Mouse (Mus musculus) neural tube, embryonic 11.5 days (tissue): ENCODE measurements around the gene Ccdc8. TPM values are rescaled to one million over a fixed set of nuclear protein-coding genes. Genes with fewer than 3 reads are reported as not detected.
A peak's percentile ranks its signal among the peaks of the same experiment; 100 is the strongest.

Source experiments
- ATAC-seq: fragments of 200-750 bp; cut with Nextera tagmentation; 2 replicates; pipeline ENCODE4 v1.8.0; 2017; ENCODE audit warnings: moderate number of reproducible peaks, mild to moderate bottlenecking, moderate TSS enrichment, moderate library complexity; ENCODE audit not compliant: insufficient read depth, low FRiP score, low TSS enrichment
- DNase-seq: peaks from one replicate; pipeline ENCODE4 v3.0.0-alpha.2; 2015; ENCODE audit warnings: low spot score
- H3K27ac ChIP-seq: fragments of 300-500 bp; sonication (generic); 2 replicates; pipeline ENCODE4 v1.5.1; 2014; ENCODE audit warnings: low read depth, mild to moderate bottlenecking, low read length
- H3K27me3 ChIP-seq: fragments of 300-500 bp; sonication (generic); 2 replicates; pipeline ENCODE4 v1.6.1; 2014; ENCODE audit warnings: mild to moderate bottlenecking, low read length, mixed read lengths; ENCODE audit not compliant: control insufficient read depth, insufficient read depth
- H3K36me3 ChIP-seq: fragments of 300-500 bp; sonication (generic); 2 replicates; pipeline ENCODE4 v1.6.1; 2014; ENCODE audit warnings: mild to moderate bottlenecking, low read length, moderate library complexity, mixed read lengths; ENCODE audit not compliant: control insufficient read depth, insufficient read depth
- H3K4me1 ChIP-seq: fragments of 300-500 bp; sonication (generic); 2 replicates; pipeline ENCODE4 v1.6.1; 2014; ENCODE audit warnings: low read length, mixed read lengths; ENCODE audit not compliant: control insufficient read depth, insufficient read depth
- H3K4me2 ChIP-seq: fragments of 300-500 bp; sonication (generic); 2 replicates; pipeline ENCODE4 v1.6.1; 2014; ENCODE audit warnings: low read depth, mild to moderate bottlenecking, moderate library complexity
- H3K4me3 ChIP-seq: fragments of 300-500 bp; sonication (generic); 2 replicates; pipeline ENCODE4 v1.5.1; 2014; ENCODE audit warnings: low read depth, low read length
- H3K9ac ChIP-seq: fragments of 300-500 bp; sonication (generic); 2 replicates; pipeline ENCODE4 v1.6.1; 2014; ENCODE audit warnings: mild to moderate bottlenecking, low read length
- H3K9me3 ChIP-seq: fragments of 300-500 bp; sonication (generic); 2 replicates; pipeline ENCODE4 v1.6.1; 2016; ENCODE audit warnings: low read length; ENCODE audit not compliant: control insufficient read depth
- WGBS: fragments of 180-500 bp; shearing (Covaris S2); extraction: QIAGEN DNeasy Blood & Tissue Kit; methylation state at CpG from one replicate; pipeline ENCODE4 v1.1.7; 2014; 5-methylcytosine and 5-hydroxymethylcytosine counted together
- polyA plus RNA-seq: library from polyadenylated mRNA; unstranded; fragments of >200 nt; fragmentation: Nextera tagmentation; extraction: Ambion mirVana; gene quantifications from 2 replicates; pipeline ENCODE4 v1.2.1, GENCODE M21; 2014

Ccdc8 gene
- 16.9 and 17.7 TPM in 2 replicates for polyA plus RNA-seq

DNA sequence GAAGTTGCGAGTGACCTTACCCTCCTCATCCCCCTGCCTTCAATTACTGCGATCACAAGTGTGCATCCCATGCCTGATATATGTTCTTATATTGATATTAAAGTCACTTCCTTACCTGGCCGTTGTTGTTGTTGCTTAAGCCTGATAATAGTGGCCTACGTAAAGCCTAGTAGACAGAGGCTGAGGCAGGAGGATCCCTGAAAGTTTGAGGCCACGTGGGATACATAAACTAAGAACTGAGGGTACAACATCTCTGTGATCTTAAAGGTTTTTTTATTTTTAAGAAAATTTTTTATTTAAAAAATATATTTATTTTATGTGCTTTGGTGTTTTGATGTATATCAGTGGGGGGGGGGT, at the start of gene Ccdc8:
TSS of gene Ccdc8 (plus strand) at position 258 of the 357 bp plus-strand sequence.
- peaks cover 23% of the 10 kb centered on the region for H3K4me1 ChIP-seq
- H3K9me3 ChIP-seq, result no peaks in the 10 kb centered on the region
- H3K4me2 ChIP-seq, result peak within 1 kb of the TSS; percentile 47
- WGBS, result 93% methylated on average over 5 of the region's 5 CpGs
- peak within 1 kb of the TSS; percentile 45 for H3K4me3 ChIP-seq
- H3K9ac ChIP-seq, result peak within 1 kb of the TSS; percentile 29
- no peaks in the 10 kb centered on the region for H3K27me3 ChIP-seq
- ATAC-seq, result no peak
- 0 out of 2 replicates have a peak within 1 kb of the TSS, but pooled peaks have one; percentile 39 for H3K27ac ChIP-seq
- no peaks in the 10 kb centered on the region for H3K36me3 ChIP-seq
- DNase-seq, result no peak

- 66% methylated on average over 4 of the region's 4 CpGs for WGBS
- no peaks in the 10 kb centered on the region for H3K36me3 ChIP-seq
- ATAC-seq (no peak), DNase-seq (no peak)
- peaks cover 31% of the 10 kb centered on the region for H3K27me3 ChIP-seq
- H3K27ac ChIP-seq, result no peak overlapping the region
- no peak overlapping the region for H3K4me3 ChIP-seq
- no peaks in the 10 kb centered on the region for H3K9me3 ChIP-seq
- no peak overlapping the region for H3K4me2 ChIP-seq
- peaks cover 24% of the 10 kb centered on the region for H3K4me1 ChIP-seq
- H3K9ac ChIP-seq, result no peak overlapping the region
These were observed 49.6 kb upstream of the Ccdc8 start for GRCm38 (mm10) chr7:16942861-16943260.

- Histone ChIP-seq H3K4me2 (peak within 1 kb of the TSS; percentile 90), H3K4me1 (peaks cover 28% of the 10 kb centered on the region), H3K9me3 (no peaks in the 10 kb centered on the region), H3K27me3 (peaks cover 44% of the 10 kb centered on the region), H3K9ac (peak within 1 kb of the TSS; percentile 73), H3K4me3 (peak within 1 kb of the TSS; percentile 57), H3K27ac (peak within 1 kb of the TSS; percentile 44; the same call in 1 of the 2 replicates), H3K36me3 (no peaks in the 10 kb centered on the region)
- DNase-seq (peak; percentile 93), ATAC-seq (peak; percentile 91)
- 12% methylated on average over 36 of the region's 36 CpGs for WGBS
These were observed 48.3 kb upstream of the Ccdc8 start, which contains the start of gene Pnmal2 for GRCm38 (mm10) chr7:16944061-16944807. Gene Pnmal2 (plus strand): TSS chr7:16944682.

DNA sequence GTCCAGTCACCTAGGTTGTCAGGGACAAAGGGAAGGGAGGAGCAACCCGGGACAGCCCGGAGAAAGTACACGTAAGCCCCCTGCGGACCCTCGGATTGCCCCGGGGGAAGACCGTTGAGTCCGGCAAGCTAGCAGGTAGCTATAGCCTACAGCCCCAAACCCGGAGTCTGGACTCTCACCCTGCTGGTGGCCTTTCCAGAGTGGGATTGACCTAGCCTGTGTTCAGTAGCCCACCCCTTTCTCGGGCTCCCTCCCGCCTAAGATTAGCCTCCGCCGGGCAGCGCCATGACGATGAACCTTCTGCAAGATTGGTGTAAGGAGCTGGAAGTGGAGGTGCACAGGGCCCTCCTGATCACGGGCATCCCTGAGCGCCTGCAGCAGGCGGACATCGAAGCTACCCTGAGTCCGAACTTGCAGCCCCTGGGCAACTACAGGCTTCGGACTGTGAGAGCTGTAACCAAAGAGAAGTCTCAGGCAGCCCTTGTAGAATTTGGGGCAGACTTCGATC, 47.6 kb upstream of the Ccdc8 start:
- Histone ChIP-seq H3K27me3 (peaks cover 49% of the 10 kb centered on the region), H3K4me1 (peaks cover 33% of the 10 kb centered on the region), H3K4me2 (peak overlapping the region; percentile 90), H3K4me3 (peak overlapping the region; percentile 57), H3K9me3 (no peaks in the 10 kb centered on the region), H3K27ac (peak overlapping the region; percentile 44; the same call in 1 of the 2 replicates), H3K9ac (peak overlapping the region; percentile 73), H3K36me3 (no peaks in the 10 kb centered on the region)
- ATAC-seq (peak; percentile 35; the same call in 1 of the 2 replicates), DNase-seq (no peak)
- 1% methylated on average over 22 of the region's 22 CpGs for WGBS

- WGBS, result 7% methylated on average over 17 of the region's 17 CpGs
- Histone ChIP-seq H3K4me1 (peaks cover 34% of the 10 kb centered on the region), H3K36me3 (no peaks in the 10 kb centered on the region), H3K9me3 (no peaks in the 10 kb centered on the region), H3K4me2 (peak overlapping the region; percentile 90), H3K27ac (no peak overlapping the region), H3K4me3 (peak overlapping the region; percentile 57), H3K27me3 (peaks cover 49% of the 10 kb centered on the region), H3K9ac (peak overlapping the region; percentile 73; the same call in 1 of the 2 replicates)
- DNase-seq, result no peak
- ATAC-seq, result no peak
These were observed 47.1 kb upstream of the Ccdc8 start for GRCm38 (mm10) chr7:16945419-16945818.

GRCm38 (mm10) chr7:16946441-16947348, 45.8 kb upstream of the Ccdc8 start:
- DNase-seq, result no peak
- no peak overlapping the region for H3K27ac ChIP-seq
- H3K27me3 ChIP-seq, result peaks cover 49% of the 10 kb centered on the region

DNA sequence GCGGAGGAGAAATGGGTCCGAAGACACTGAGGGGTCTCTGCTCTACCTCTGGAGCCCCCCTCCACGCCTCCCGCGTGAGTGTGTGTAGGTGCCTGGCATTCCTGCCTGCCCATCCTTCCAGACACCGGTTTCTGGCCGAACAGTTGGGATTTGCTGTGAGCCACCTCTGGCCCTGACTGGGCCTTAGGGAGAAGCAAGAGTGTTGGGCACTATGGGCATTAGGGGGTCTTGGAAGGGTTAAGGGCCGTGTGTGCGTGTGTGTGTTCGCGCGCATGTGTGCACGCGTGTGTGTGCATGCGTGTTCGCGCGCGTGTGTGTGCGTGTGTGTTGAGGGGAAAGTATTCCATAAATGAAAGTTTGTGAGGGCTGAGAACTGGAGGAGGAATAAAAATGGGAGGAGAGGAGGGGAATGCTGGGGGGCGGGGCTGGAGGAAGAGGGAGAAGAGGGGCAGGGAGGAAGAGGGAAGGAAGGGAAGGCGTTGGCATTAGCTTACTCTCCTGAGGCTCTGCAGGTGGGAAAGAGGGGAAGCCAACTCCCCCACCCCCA, 45.1 kb upstream of the Ccdc8 start:
- Histone ChIP-seq H3K27me3 (peaks cover 49% of the 10 kb centered on the region), H3K4me3 (peak overlapping the region; percentile 35), H3K36me3 (no peaks in the 10 kb centered on the region), H3K4me2 (peak overlapping the region; percentile 64), H3K9ac (peak overlapping the region; percentile 45), H3K9me3 (no peaks in the 10 kb centered on the region), H3K4me1 (peaks cover 34% of the 10 kb centered on the region), H3K27ac (no peak overlapping the region)
- WGBS, result 17% methylated on average over 21 of the region's 22 CpGs
- no peak for ATAC-seq
- no peak for DNase-seq

More at GRCm38 (mm10) chr7:16946441-16947348, 45.8 kb upstream of the Ccdc8 start:
- H3K9me3 ChIP-seq, result no peaks in the 10 kb centered on the region
- under 1% methylated on average over 52 of the region's 53 CpGs for WGBS
- H3K4me1 ChIP-seq, result peaks cover 34% of the 10 kb centered on the region
- peak overlapping the region; percentile 64 for H3K4me2 ChIP-seq
- no peak for ATAC-seq
- H3K9ac ChIP-seq, result peak overlapping the region; percentile 45
- H3K4me3 ChIP-seq, result peak overlapping the region; percentile 35
- H3K36me3 ChIP-seq, result no peaks in the 10 kb centered on the region

DNA sequence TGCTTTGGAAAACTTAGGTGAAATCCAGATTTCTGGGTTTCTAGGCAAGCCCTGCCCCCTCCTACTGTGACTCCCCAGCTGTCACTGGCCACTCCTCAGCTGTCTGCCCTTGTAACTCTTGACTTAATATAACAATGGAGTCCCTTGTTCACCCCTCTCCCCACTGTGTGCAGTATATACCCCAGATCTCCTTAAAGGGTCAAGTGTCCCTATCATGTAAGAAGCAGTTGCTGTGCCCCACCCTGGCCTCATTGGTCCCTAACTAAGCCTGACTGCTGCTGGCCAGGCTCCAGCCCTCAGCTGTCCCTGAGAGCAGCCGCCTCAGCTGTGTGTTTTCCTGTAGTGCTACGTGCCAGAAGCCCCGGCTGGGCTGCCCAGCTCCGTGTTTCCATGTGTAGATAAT, 44.5 kb upstream of the Ccdc8 start:
- WGBS, result 13% methylated on average over 4 of the region's 4 CpGs
- Histone ChIP-seq H3K27me3 (peaks cover 49% of the 10 kb centered on the region), H3K4me2 (peak overlapping the region; percentile 64), H3K4me3 (no peak overlapping the region; the same call in 1 of the 2 replicates), H3K27ac (no peak overlapping the region), H3K4me1 (peaks cover 34% of the 10 kb centered on the region), H3K9me3 (no peaks in the 10 kb centered on the region), H3K9ac (0 out of 2 replicates have a peak overlapping the region, but pooled peaks have one; percentile 27), H3K36me3 (no peaks in the 10 kb centered on the region)
- DNase-seq (no peak), ATAC-seq (no peak)
